Mouse (Mus musculus) adrenal gland, adult 2 months (tissue): ENCODE data around the gene Dusp10. TPM values are rescaled to one million over a fixed set of nuclear protein-coding genes. Genes with fewer than 3 reads are reported as not detected.

Experiments
- DNase-seq: peaks from one replicate; pipeline ENCODE4 v3.0.0; 2021
- long read RNA-seq: library from polyadenylated mRNA; stranded (forward); transcript quantifications from one replicate; pipeline ENCODE4 v2.0.0, GENCODE M21; 2021
- polyA plus RNA-seq: library from polyadenylated mRNA; depleted of rRNA; stranded (reverse); fragments of >200 nt; gene quantifications from 2 replicates; pipeline ENCODE4 v1.2.3, GENCODE M21; 2012; rRNA removed
- total RNA-seq, 2 experiments: library from RNA; stranded (reverse); gene quantifications; 2 replicates each; pipeline ENCODE4 v1.2.3; 2021

Gene Dusp10
- total RNA-seq (10 to 100 TPM; 15.8 to 24.2 TPM), polyA plus RNA-seq (17.8 and 33.3 TPM in 2 replicates)
- long read RNA-seq, transcript Dusp10-201 (4 exons, 2,792 nt) = major isoform, 15 of 19 reads
- long read RNA-seq, partial matches to known transcripts = 3 of 19 reads
- long read RNA-seq, other reads (novel, unspliced or antisense) = 1 of 19 reads

GRCm38 (mm10) chr1:184013106-184013505 lies at the start of gene Dusp10:
Gene Dusp10 (plus strand): TSS chr1:184013302.
- DNase-seq = no peak

GRCm38 (mm10) chr1:183965341-183965740 lies 47.8 kb upstream of the Dusp10 start:
- no peak for DNase-seq

GRCm38 (mm10) chr1:183969265-183969664 lies 43.8 kb upstream of the Dusp10 start:
- DNase-seq = no peak

- peak; percentile 5 for DNase-seq
Observed at GRCm38 (mm10) chr1:183979814-183980243, 33.3 kb upstream of the Dusp10 start.

GRCm38 (mm10) chr1:183982108-183982507 lies 31.0 kb upstream of the Dusp10 start:
- no peak for DNase-seq

GRCm38 (mm10) chr1:183987711-183988245 lies 25.3 kb upstream of the Dusp10 start:
- no peak for DNase-seq

- no peak for DNase-seq
Observed at GRCm38 (mm10) chr1:183991921-183992320, 21.2 kb upstream of the Dusp10 start.

GRCm38 (mm10) chr1:183997207-183997606 lies 15.9 kb upstream of the Dusp10 start:
- DNase-seq = no peak

GRCm38 (mm10) chr1:184002470-184002869 lies 10.6 kb upstream of the Dusp10 start:
- DNase-seq = no peak

GRCm38 (mm10) chr1:184004311-184004710 lies 8.8 kb upstream of the Dusp10 start:
- peak; percentile 47 for DNase-seq

GRCm38 (mm10) chr1:184005315-184006058 lies 7.6 kb upstream of the Dusp10 start:
- no peak for DNase-seq

GRCm38 (mm10) chr1:184006086-184006485 lies 7.0 kb upstream of the Dusp10 start:
- no peak for DNase-seq

GRCm38 (mm10) chr1:184011311-184011710 lies 1.8 kb upstream of the Dusp10 start:
- no peak for DNase-seq

GRCm38 (mm10) chr1:184014091-184014490 lies 989 bp downstream of the Dusp10 start:
- DNase-seq = no peak

GRCm38 (mm10) chr1:184015995-184016730 lies 3.1 kb downstream of the Dusp10 start:
- no peak for DNase-seq

GRCm38 (mm10) chr1:184017606-184018005 lies 4.5 kb downstream of the Dusp10 start:
- DNase-seq = no peak

GRCm38 (mm10) chr1:184019042-184019721 lies 6.1 kb downstream of the Dusp10 start:
- no peak for DNase-seq

GRCm38 (mm10) chr1:184019722-184020107 lies 6.6 kb downstream of the Dusp10 start:
- no peak for DNase-seq

GRCm38 (mm10) chr1:184023971-184024370 lies 10.9 kb downstream of the Dusp10 start:
- no peak for DNase-seq

GRCm38 (mm10) chr1:184024631-184025030 lies 11.5 kb downstream of the Dusp10 start:
- DNase-seq = no peak

GRCm38 (mm10) chr1:184025079-184025478 lies 12.0 kb downstream of the Dusp10 start:
- DNase-seq = no peak

- no peak for DNase-seq
Observed at GRCm38 (mm10) chr1:184027039-184027438, 13.9 kb downstream of the Dusp10 start.
